Comparison of ENCODE assay signal across 21 mouse cellular contexts in genomic region chr3:61687933-61688705, GRCm38 (mm10).
DNase-seq lines count a peak whose midpoint lies in the region; ATAC-seq and TF ChIP-seq lines count a peak whose summit lies in the region.
"Had no signal": no experiment of that assay in that cellular context is flagged by ENCODE, and none has a peak within 500 bp of the region (broad histone marks: within the 10 kb centered on the region; RNA-seq: fewer than 3 reads in every experiment).

No protein-coding gene starts in this region.

- ATAC-seq in hindbrain, postnatal 0 days = no peak
- ATAC-seq in hindbrain, embryonic 12.5 days (ENCODE audit: low FRiP score) = no peak
- peak; percentile 72; the same call in 1 of the 2 replicates for ATAC-seq in lung, embryonic 15.5 days (ENCODE audit: borderline replicate concordance, extremely low read depth, low FRiP score, low TSS enrichment)
- ATAC-seq: forebrain, postnatal 0 days; midbrain, embryonic 15.5 days had no signal

- no peak for TF ChIP-seq CTCF in hindbrain, postnatal 0 days (IDR thresholded peaks at IDR 0.05; ENCODE audit: low read depth)
- TF ChIP-seq CTCF in MEL (IDR thresholded peaks at IDR 0.05 in 2 of 3, conservative IDR thresholded peaks at IDR 0.05 in 1 of 3; ENCODE audit: control insufficient read depth in 1 of 3, insufficient read depth in 1 of 3, low read depth in 2 of 3, low read length in 3 of 3, poor library complexity in 1 of 3, severe bottlenecking in 1 of 3) = no peak
- no peak for TF ChIP-seq CTCF in brain, embryonic 14.5 days (IDR thresholded peaks at IDR 0.05; ENCODE audit: borderline replicate concordance, extremely low read depth, insufficient read depth, insufficient read length)
- TF ChIP-seq CTCF in layer of hippocampus, adult 2 months (conservative IDR thresholded peaks at IDR 0.05) = no peak

- H3K27me3 ChIP-seq in hindbrain, postnatal 0 days (ENCODE audit: insufficient read depth, low read length) = no peaks in the 10 kb centered on the region
- H3K27me3 ChIP-seq in hindbrain, embryonic 12.5 days = no peaks in the 10 kb centered on the region
- H3K27me3 ChIP-seq in lung, embryonic 15.5 days = no peaks in the 10 kb centered on the region
- H3K27me3 ChIP-seq in MEL (ENCODE audit: control insufficient read depth in 1 of 2, insufficient read depth in 2 of 2, low read length in 2 of 2) = no peaks in the 10 kb centered on the region
- H3K27me3 ChIP-seq: heart, embryonic 15.5 days; hindbrain, embryonic 13.5 days; limb, embryonic 13.5 days; midbrain, embryonic 15.5 days had no signal

- no peak for TF ChIP-seq POLR2A in MEL (IDR thresholded peaks at IDR 0.05; ENCODE audit: control insufficient read depth in 1 of 2, insufficient read depth in 1 of 2, low read depth in 1 of 2, low read length in 2 of 2, poor library complexity in 1 of 2)
- no peak for TF ChIP-seq POLR2A in brain, embryonic 14.5 days (IDR thresholded peaks at IDR 0.05; ENCODE audit: borderline replicate concordance, extremely low read depth, insufficient read depth, insufficient read length, poor library complexity, severe bottlenecking)

- no peak for TF ChIP-seq RAD21 in MEL (IDR thresholded peaks at IDR 0.05; ENCODE audit: low read depth, low read length)

- no peak overlapping the region for H3K27ac ChIP-seq in hindbrain, postnatal 0 days
- H3K27ac ChIP-seq in hindbrain, embryonic 12.5 days = no peak overlapping the region
- H3K27ac ChIP-seq in lung, embryonic 15.5 days = no peak overlapping the region
- no peak overlapping the region for H3K27ac ChIP-seq in MEL (ENCODE audit: control insufficient read depth, low read depth, low read length)
- H3K27ac ChIP-seq in layer of hippocampus, adult 2 months = no peak overlapping the region
- H3K27ac ChIP-seq: heart, embryonic 15.5 days; hindbrain, embryonic 13.5 days; limb, embryonic 13.5 days; midbrain, embryonic 15.5 days had no signal

- no peak overlapping the region for H3K4me3 ChIP-seq in hindbrain, postnatal 0 days (ENCODE audit: low read length)
- no peak overlapping the region for H3K4me3 ChIP-seq in hindbrain, embryonic 12.5 days
- no peak overlapping the region for H3K4me3 ChIP-seq in lung, embryonic 15.5 days
- no peak overlapping the region for H3K4me3 ChIP-seq in MEL (ENCODE audit: control insufficient read depth in 1 of 2, insufficient read depth in 1 of 2, low read depth in 2 of 2, low read length in 2 of 2)
- no peak overlapping the region for H3K4me3 ChIP-seq in layer of hippocampus, adult 2 months
- H3K4me3 ChIP-seq: erythroblast, embryonic 14.5 days; heart, embryonic 15.5 days; hindbrain, embryonic 13.5 days; limb, embryonic 13.5 days; midbrain, embryonic 15.5 days had no signal

- WGBS in hindbrain, postnatal 0 days = 75% methylated on average over 4 of the region's 4 CpGs
- 76% methylated on average over 4 of the region's 4 CpGs for WGBS in hindbrain, embryonic 12.5 days
- WGBS in lung, embryonic 15.5 days = 42% methylated on average over 4 of the region's 4 CpGs

- no peaks in the 10 kb centered on the region for H3K4me1 ChIP-seq in hindbrain, postnatal 0 days (ENCODE audit: insufficient read depth, low read length)
- H3K4me1 ChIP-seq in hindbrain, embryonic 12.5 days = no peaks in the 10 kb centered on the region
- H3K4me1 ChIP-seq in lung, embryonic 15.5 days = peaks cover 6% of the 10 kb centered on the region; the same call in 1 of the 2 replicates
- no peaks in the 10 kb centered on the region for H3K4me1 ChIP-seq in MEL (ENCODE audit: control insufficient read depth in 1 of 2, insufficient read depth in 2 of 2, low read length in 2 of 2)
- H3K4me1 ChIP-seq: heart, embryonic 15.5 days; hindbrain, embryonic 13.5 days; limb, embryonic 13.5 days; midbrain, embryonic 15.5 days had no signal

- H3K36me3 ChIP-seq in hindbrain, postnatal 0 days (ENCODE audit: insufficient read depth, low read length) = no peaks in the 10 kb centered on the region
- H3K36me3 ChIP-seq in hindbrain, embryonic 12.5 days = no peaks in the 10 kb centered on the region
- no peaks in the 10 kb centered on the region for H3K36me3 ChIP-seq in lung, embryonic 15.5 days
- no peaks in the 10 kb centered on the region for H3K36me3 ChIP-seq in MEL (ENCODE audit: control insufficient read depth in 1 of 2, insufficient read depth in 2 of 2, low read length in 2 of 2)
- H3K36me3 ChIP-seq: heart, embryonic 15.5 days; hindbrain, embryonic 13.5 days; limb, embryonic 13.5 days; midbrain, embryonic 15.5 days had no signal

- H3K9me3 ChIP-seq in hindbrain, postnatal 0 days (ENCODE audit: low read length) = no peaks in the 10 kb centered on the region
- no peaks in the 10 kb centered on the region for H3K9me3 ChIP-seq in hindbrain, embryonic 12.5 days (replicated peaks)
- no peaks in the 10 kb centered on the region for H3K9me3 ChIP-seq in lung, embryonic 15.5 days
- H3K9me3 ChIP-seq in MEL (replicated peaks; ENCODE audit: insufficient read depth, low read length) = no peaks in the 10 kb centered on the region
- H3K9me3 ChIP-seq: heart, embryonic 15.5 days; hindbrain, embryonic 13.5 days; limb, embryonic 13.5 days; midbrain, embryonic 15.5 days had no signal

- DNase-seq in hindbrain, postnatal 0 days (ENCODE audit: low spot score) = peak; percentile 14
- DNase-seq in lung, postnatal 36 days = no peak
- DNase-seq in MEL (ENCODE audit: low read depth, low spot score) = peak; percentile 19
- DNase-seq in brain, embryonic 14.5 days (ENCODE audit: low read depth) = peak; percentile 18
- no peak for DNase-seq in layer of hippocampus, adult 2 months (ENCODE audit: low spot score in 2 of 2)
- no peak for DNase-seq in left cerebral cortex, postnatal 10 days (ENCODE audit: extremely low spot score in 1 of 2, low spot score in 2 of 2)
- DNase-seq: cerebellum, adult 2 months; forebrain, postnatal 0 days; gastrocnemius, postnatal 36 days; kidney, postnatal 25 days; lung, adult 2 months; right cerebral cortex, adult 18-20 months; spleen, adult 18-20 months; thymus, postnatal 36 days had no signal

- no peaks in the 10 kb centered on the region for H3K79me2 ChIP-seq in MEL (ENCODE audit: control insufficient read depth, insufficient read depth, low read length, poor library complexity)

- TF ChIP-seq EP300 in MEL (IDR thresholded peaks at IDR 0.05; ENCODE audit: low read depth in 1 of 2, low read length in 2 of 2) = no peak

- intact Hi-C loops in left cerebral cortex, postnatal 10 days (cut with DNase I) = no loop called here

- no peak overlapping the region for H3K9ac ChIP-seq in hindbrain, postnatal 0 days (replicated peaks; ENCODE audit: low read length)
- H3K9ac ChIP-seq in hindbrain, embryonic 12.5 days = no peak overlapping the region
- H3K9ac ChIP-seq in lung, embryonic 15.5 days = no peak overlapping the region
- H3K9ac ChIP-seq in MEL (ENCODE audit: control insufficient read depth, low read depth, low read length, poor library complexity, severe bottlenecking) = no peak overlapping the region
- H3K9ac ChIP-seq: forebrain, postnatal 0 days; heart, embryonic 15.5 days; hindbrain, embryonic 13.5 days; limb, embryonic 13.5 days; midbrain, embryonic 15.5 days had no signal

- no peak overlapping the region for H3K4me2 ChIP-seq in hindbrain, postnatal 0 days (ENCODE audit: low read depth, low read length)
- H3K4me2 ChIP-seq in hindbrain, embryonic 12.5 days (replicated peaks) = no peak overlapping the region
- H3K4me2 ChIP-seq in lung, embryonic 15.5 days = no peak overlapping the region
- H3K4me2 ChIP-seq: heart, embryonic 15.5 days; hindbrain, embryonic 13.5 days; limb, embryonic 13.5 days; midbrain, embryonic 15.5 days had no signal

TF ChIP-seq in MEL, 35 proteins besides CTCF, POLR2A, EP300 and RAD21:
- TF ChIP-seq MXI1 (IDR thresholded peaks at IDR 0.05; ENCODE audit: low read depth, low read length) (no peak), TBP (IDR thresholded peaks at IDR 0.05; ENCODE audit: low read depth, low read length) (no peak)

Comparison
In these comparisons a context has a peak if more than half of its experiments do, and no peak if none do; other contexts are left out.
1. DNase-seq: peak in hindbrain, postnatal 0 days (single experiment), MEL (single experiment) and brain, embryonic 14.5 days (single experiment); none in lung, postnatal 36 days (single experiment), layer of hippocampus, adult 2 months (0 of 2) and left cerebral cortex, postnatal 10 days (0 of 2).